Mouse (Mus musculus): ENCODE data around the gene Cilp2. TPM values are rescaled to one million over a fixed set of nuclear protein-coding genes. Genes with fewer than 3 reads are reported as not detected.

Cilp2 gene
- polyA plus RNA-seq, 1 experiment from 2014 or later: 0.25 TPM

- TF ChIP-seq CTCF (IDR thresholded peaks at IDR 0.05; ENCODE audit: low read depth): peak; percentile 75
- Histone ChIP-seq H3K27me3 (replicated peaks; ENCODE audit: control insufficient read depth, insufficient read depth, low read length) (peaks cover 1% of the 10 kb centered on the region; the same call in 1 of the 2 replicates), H3K9me3 (ENCODE audit: control insufficient read depth) (no peaks in the 10 kb centered on the region), H3K36me3 (ENCODE audit: control insufficient read depth, insufficient read depth) (no peaks in the 10 kb centered on the region), H3K4me3 (ENCODE audit: low read depth, low read length) (no peak overlapping the region), H3K4me2 (replicated peaks; ENCODE audit: low read depth) (no peak overlapping the region), H3K9ac (ENCODE audit: low read depth, low read length) (no peak overlapping the region), H3K27ac (ENCODE audit: low read depth, low read length) (no peak overlapping the region), H3K4me1 (replicated peaks; ENCODE audit: control insufficient read depth, insufficient read depth, low read length) (no peaks in the 10 kb centered on the region)
- ATAC-seq: no peak
- WGBS: 10% methylated on average over 9 of the region's 9 CpGs
Observed at GRCm38 (mm10) chr8:69874155-69874554, 13.3 kb downstream of the Cilp2 start.

GRCm38 (mm10) chr8:69870907-69871306, 16.6 kb downstream of the Cilp2 start:
- H3K9me3 ChIP-seq (ENCODE audit: control insufficient read depth): no peaks in the 10 kb centered on the region
- no peak for ATAC-seq
- H3K9ac ChIP-seq (ENCODE audit: low read depth, low read length): no peak overlapping the region
- H3K4me2 ChIP-seq (replicated peaks; ENCODE audit: low read depth): no peak overlapping the region
- no peaks in the 10 kb centered on the region for H3K27me3 ChIP-seq (replicated peaks; ENCODE audit: control insufficient read depth, insufficient read depth, low read length)
- no peak overlapping the region for H3K4me3 ChIP-seq (ENCODE audit: low read depth, low read length)
- H3K36me3 ChIP-seq (ENCODE audit: control insufficient read depth, insufficient read depth): no peaks in the 10 kb centered on the region
- no peaks in the 10 kb centered on the region for H3K4me1 ChIP-seq (replicated peaks; ENCODE audit: control insufficient read depth, insufficient read depth, low read length)
- no peak for TF ChIP-seq CTCF (IDR thresholded peaks at IDR 0.05; ENCODE audit: low read depth)
- WGBS: 86% methylated on average over 6 of the region's 6 CpGs
- H3K27ac ChIP-seq (ENCODE audit: low read depth, low read length): no peak overlapping the region

GRCm38 (mm10) chr8:69870003-69870765, 17.3 kb downstream of the Cilp2 start:
- H3K36me3 ChIP-seq (ENCODE audit: control insufficient read depth, insufficient read depth): no peaks in the 10 kb centered on the region
- no peak overlapping the region for H3K4me2 ChIP-seq (replicated peaks; ENCODE audit: low read depth)
- H3K4me1 ChIP-seq (replicated peaks; ENCODE audit: control insufficient read depth, insufficient read depth, low read length): no peaks in the 10 kb centered on the region
- 81% methylated on average over 11 of the region's 11 CpGs for WGBS
- H3K27ac ChIP-seq (ENCODE audit: low read depth, low read length): no peak overlapping the region
- TF ChIP-seq CTCF (IDR thresholded peaks at IDR 0.05; ENCODE audit: low read depth): no peak
- H3K27me3 ChIP-seq (replicated peaks; ENCODE audit: control insufficient read depth, insufficient read depth, low read length): no peaks in the 10 kb centered on the region
- no peak for ATAC-seq
- H3K9ac ChIP-seq (ENCODE audit: low read depth, low read length): no peak overlapping the region
- H3K4me3 ChIP-seq (ENCODE audit: low read depth, low read length): no peak overlapping the region
- no peaks in the 10 kb centered on the region for H3K9me3 ChIP-seq (ENCODE audit: control insufficient read depth)

- Histone ChIP-seq H3K9me3 (ENCODE audit: control insufficient read depth) (no peaks in the 10 kb centered on the region), H3K4me1 (replicated peaks; ENCODE audit: control insufficient read depth, insufficient read depth, low read length) (no peaks in the 10 kb centered on the region), H3K27ac (ENCODE audit: low read depth, low read length) (no peak overlapping the region), H3K9ac (ENCODE audit: low read depth, low read length) (no peak overlapping the region; the same call in 1 of the 2 replicates), H3K36me3 (ENCODE audit: control insufficient read depth, insufficient read depth) (no peaks in the 10 kb centered on the region), H3K4me2 (replicated peaks; ENCODE audit: low read depth) (no peak overlapping the region), H3K27me3 (replicated peaks; ENCODE audit: control insufficient read depth, insufficient read depth, low read length) (no peaks in the 10 kb centered on the region), H3K4me3 (ENCODE audit: low read depth, low read length) (no peak overlapping the region)
- 76% methylated on average over 5 of the region's 5 CpGs for WGBS
- ATAC-seq: 0 out of 2 replicates have a peak, but pooled peaks have one; percentile 34
- TF ChIP-seq CTCF (IDR thresholded peaks at IDR 0.05; ENCODE audit: low read depth): no peak
Observed at GRCm38 (mm10) chr8:69867696-69868326, 19.7 kb downstream of the Cilp2 start.

- Histone ChIP-seq H3K9me3 (ENCODE audit: control insufficient read depth) (no peaks in the 10 kb centered on the region), H3K4me2 (replicated peaks; ENCODE audit: low read depth) (no peak overlapping the region), H3K27me3 (replicated peaks; ENCODE audit: control insufficient read depth, insufficient read depth, low read length) (no peaks in the 10 kb centered on the region), H3K4me3 (ENCODE audit: low read depth, low read length) (no peak overlapping the region), H3K9ac (ENCODE audit: low read depth, low read length) (no peak overlapping the region), H3K4me1 (replicated peaks; ENCODE audit: control insufficient read depth, insufficient read depth, low read length) (no peaks in the 10 kb centered on the region), H3K27ac (ENCODE audit: low read depth, low read length) (no peak overlapping the region), H3K36me3 (ENCODE audit: control insufficient read depth, insufficient read depth) (no peaks in the 10 kb centered on the region)
- TF ChIP-seq CTCF (IDR thresholded peaks at IDR 0.05; ENCODE audit: low read depth): no peak
- 71% methylated on average over 5 of the region's 5 CpGs for WGBS
- ATAC-seq: no peak
Observed at GRCm38 (mm10) chr8:69864180-69864579, 23.3 kb downstream of the Cilp2 start.

- no peak for TF ChIP-seq CTCF (IDR thresholded peaks at IDR 0.05; ENCODE audit: low read depth)
- Histone ChIP-seq H3K4me2 (replicated peaks; ENCODE audit: low read depth) (no peak overlapping the region), H3K9me3 (ENCODE audit: control insufficient read depth) (no peaks in the 10 kb centered on the region), H3K4me3 (ENCODE audit: low read depth, low read length) (no peak overlapping the region), H3K4me1 (replicated peaks; ENCODE audit: control insufficient read depth, insufficient read depth, low read length) (no peaks in the 10 kb centered on the region), H3K9ac (ENCODE audit: low read depth, low read length) (no peak overlapping the region), H3K27me3 (replicated peaks; ENCODE audit: control insufficient read depth, insufficient read depth, low read length) (no peaks in the 10 kb centered on the region), H3K27ac (ENCODE audit: low read depth, low read length) (no peak overlapping the region), H3K36me3 (ENCODE audit: control insufficient read depth, insufficient read depth) (no peaks in the 10 kb centered on the region)
- ATAC-seq: no peak
- 62% methylated on average over 5 of the region's 5 CpGs for WGBS
Observed at GRCm38 (mm10) chr8:69863387-69864020, 24.0 kb downstream of the Cilp2 start.
